ENCODE assay signal across 8 mouse cellular contexts in the genomic region with DNA sequence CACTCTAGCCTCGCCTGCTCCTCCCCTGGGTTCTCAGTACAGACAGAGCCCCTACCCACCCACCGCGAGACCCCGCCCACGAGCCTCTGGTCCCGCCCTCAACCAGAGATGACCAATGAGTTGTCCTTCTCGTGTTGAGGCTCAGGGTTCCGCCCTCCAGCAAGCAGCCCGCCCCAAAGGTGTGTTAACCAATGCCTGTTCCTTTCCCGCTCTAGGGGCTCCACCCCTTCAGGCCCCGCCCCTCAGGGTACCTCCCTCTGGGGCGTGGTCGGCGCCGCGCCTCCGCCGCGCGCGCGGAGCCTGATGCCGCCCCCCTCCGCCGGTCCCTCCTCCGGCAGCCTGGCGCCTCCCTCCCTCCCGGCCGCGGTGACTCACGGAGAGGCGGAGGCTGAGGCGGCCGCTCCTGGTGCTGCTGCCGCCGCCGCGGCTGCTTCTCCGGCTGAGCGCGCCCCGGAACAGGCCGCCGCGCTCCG. TPM values are rescaled to one million over a fixed set of nuclear protein-coding genes. Genes with fewer than 3 reads are reported as not detected.
DNase-seq lines count a peak whose midpoint lies in the region; ATAC-seq and TF ChIP-seq lines count a peak whose summit lies in the region.

A gene (plus strand): TSS at position 369 of the 473 bp plus-strand sequence.

- no peak within 1 kb of the TSS for H3K27ac ChIP-seq in ES-E14 (ENCODE audit: insufficient read depth, low read depth, low read length, poor library complexity, severe bottlenecking)
- H3K27ac ChIP-seq in forebrain, embryonic 16.5 days (ENCODE audit: low read length): no peak within 1 kb of the TSS
- peak within 1 kb of the TSS; percentile 83 for H3K27ac ChIP-seq in layer of hippocampus, adult 2 months
- H3K27ac ChIP-seq in lung, embryonic 14.5 days (ENCODE audit: low read depth): peak within 1 kb of the TSS; percentile 54; the same call in 1 of the 2 replicates
- H3K27ac ChIP-seq in olfactory bulb, adult 2 months (ENCODE audit: insufficient read depth, low read depth, low read length): no peak within 1 kb of the TSS
- H3K27ac ChIP-seq in thymus, adult 2 months (ENCODE audit: control insufficient read depth, insufficient read depth, low read length): no peak within 1 kb of the TSS

- in situ Hi-C loops in ES-E14 (cut with MboI; ENCODE audit: low sequenced_read_pairs in 2 of 2, unreplicated experiment in 2 of 2): no loop called here

- peak within 1 kb of the TSS; percentile 82 for H3K9ac ChIP-seq in ES-E14 (ENCODE audit: insufficient read depth, low read depth, low read length, poor library complexity, severe bottlenecking)
- peak within 1 kb of the TSS; percentile 93 for H3K9ac ChIP-seq in forebrain, embryonic 16.5 days (replicated peaks; ENCODE audit: low read depth, low read length)
- H3K9ac ChIP-seq in lung, embryonic 14.5 days: peak within 1 kb of the TSS; percentile 80

- no peak for TF ChIP-seq CTCF in layer of hippocampus, adult 2 months (conservative IDR thresholded peaks at IDR 0.05)
- no peak for TF ChIP-seq CTCF in lung, embryonic 14.5 days (IDR thresholded peaks at IDR 0.05; ENCODE audit: low read depth)
- no peak for TF ChIP-seq CTCF in olfactory bulb, adult 2 months (IDR thresholded peaks at IDR 0.05; ENCODE audit: insufficient read depth, low read depth, low read length)
- 0 out of 2 replicates have a peak, but pooled peaks have one; percentile 21 for TF ChIP-seq CTCF in thymus, adult 2 months (IDR thresholded peaks at IDR 0.05; ENCODE audit: borderline replicate concordance, control insufficient read depth, extremely low read depth, insufficient read depth, low read length, poor library complexity)

- no peaks in the 10 kb centered on the region for H3K9me3 ChIP-seq in ES-E14 (ENCODE audit: control insufficient read depth, insufficient read depth, low read depth, low read length)
- H3K9me3 ChIP-seq in forebrain, embryonic 16.5 days (ENCODE audit: control insufficient read depth, low read length): no peaks in the 10 kb centered on the region
- no peaks in the 10 kb centered on the region for H3K9me3 ChIP-seq in lung, embryonic 14.5 days (ENCODE audit: low read depth, low read length)

- H3K4me1 ChIP-seq in ES-E14 (ENCODE audit: control insufficient read depth in 2 of 2, insufficient read depth in 2 of 2, low read length in 2 of 2, poor library complexity in 1 of 2): peaks cover 0 to 2% of the 10 kb centered on the region in 2 experiments; a peak in 1 of 4 replicates
- H3K4me1 ChIP-seq in forebrain, embryonic 16.5 days (replicated peaks; ENCODE audit: control insufficient read depth, insufficient read depth, low read length): peaks cover 11% of the 10 kb centered on the region
- H3K4me1 ChIP-seq in lung, embryonic 14.5 days (ENCODE audit: insufficient read depth): peaks cover 12% of the 10 kb centered on the region; the same call in 1 of the 2 replicates
- peaks cover 16% of the 10 kb centered on the region for H3K4me1 ChIP-seq in olfactory bulb, adult 2 months (ENCODE audit: control insufficient read depth, insufficient read depth, low read length)
- peaks cover 10% of the 10 kb centered on the region for H3K4me1 ChIP-seq in thymus, adult 2 months (replicated peaks; ENCODE audit: control insufficient read depth, insufficient read depth, low read length)

- DNase-seq in ES-E14 (ENCODE audit: low read depth, low spot score): peak; percentile 97
- peak; percentile 98 for DNase-seq in cerebellum, adult 11-12 months
- peak; percentile 96 for DNase-seq in heart, postnatal 36 days
- DNase-seq in layer of hippocampus, adult 2 months (ENCODE audit: low spot score in 2 of 2): peak; percentile 96 to 97
- peak; percentile 98 for DNase-seq in lung, embryonic 14.5 days
- DNase-seq in thymus, adult 2 months: peak; percentile 95

- peak within 1 kb of the TSS; percentile 73 to 90 for H3K4me3 ChIP-seq in ES-E14 (ENCODE audit: insufficient read depth in 1 of 2, low read depth in 1 of 2, low read length in 2 of 2, poor library complexity in 1 of 2, severe bottlenecking in 1 of 2)
- H3K4me3 ChIP-seq in forebrain, embryonic 16.5 days (replicated peaks; ENCODE audit: low read length): peak within 1 kb of the TSS; percentile 63
- peak within 1 kb of the TSS; percentile 77 for H3K4me3 ChIP-seq in layer of hippocampus, adult 2 months
- H3K4me3 ChIP-seq in lung, embryonic 14.5 days (ENCODE audit: low read depth, low read length): peak within 1 kb of the TSS; percentile 85
- H3K4me3 ChIP-seq in olfactory bulb, adult 2 months (ENCODE audit: insufficient read depth, low read depth, low read length): peak within 1 kb of the TSS; percentile 74
- H3K4me3 ChIP-seq in thymus, adult 2 months (ENCODE audit: control insufficient read depth, insufficient read depth, low read length): peak within 1 kb of the TSS; percentile 47

- H3K27me3 ChIP-seq in forebrain, embryonic 16.5 days (replicated peaks; ENCODE audit: control insufficient read depth, insufficient read depth, low read length): no peaks in the 10 kb centered on the region
- no peaks in the 10 kb centered on the region for H3K27me3 ChIP-seq in lung, embryonic 14.5 days (ENCODE audit: insufficient read depth, low read length)
- no peaks in the 10 kb centered on the region for H3K27me3 ChIP-seq in thymus, adult 2 months (ENCODE audit: control insufficient read depth, insufficient read depth, low read length)

- WGBS in forebrain, embryonic 16.5 days: under 1% methylated on average over 26 of the region's 46 CpGs
- under 1% methylated on average over 36 of the region's 46 CpGs for WGBS in lung, embryonic 14.5 days
- WGBS in olfactory bulb, adult 2 months: 2% methylated on average over 46 of the region's 46 CpGs
- under 1% methylated on average over 42 of the region's 46 CpGs for WGBS in thymus, adult 2 months

- intact Hi-C loops in heart, postnatal 36 days (cut with DNase I): loop anchor here (2.0 kb wide), 1 partner anchor 33 kb away; a partner anchor contains a TSS

- TF ChIP-seq POLR2A in olfactory bulb, adult 2 months (IDR thresholded peaks at IDR 0.05; ENCODE audit: insufficient read depth, low read depth, low read length): peak; percentile 44
- TF ChIP-seq POLR2A in thymus, adult 2 months (IDR thresholded peaks at IDR 0.05; ENCODE audit: control insufficient read depth, extremely low read depth, insufficient read depth, low read length, poor library complexity): peak; percentile 66; the same call in 1 of the 2 replicates

- peak within 1 kb of the TSS; percentile 96 for H3K4me2 ChIP-seq in forebrain, embryonic 16.5 days (ENCODE audit: low read length)
- peak within 1 kb of the TSS; percentile 91 for H3K4me2 ChIP-seq in lung, embryonic 14.5 days

- no peaks in the 10 kb centered on the region for H3K36me3 ChIP-seq in ES-E14 (ENCODE audit: control insufficient read depth, insufficient read depth, low read length, poor library complexity, severe bottlenecking)
- no peaks in the 10 kb centered on the region for H3K36me3 ChIP-seq in forebrain, embryonic 16.5 days (ENCODE audit: control insufficient read depth, insufficient read depth)
- no peaks in the 10 kb centered on the region for H3K36me3 ChIP-seq in lung, embryonic 14.5 days (ENCODE audit: insufficient read depth)
- H3K36me3 ChIP-seq in thymus, adult 2 months (ENCODE audit: control insufficient read depth, insufficient read depth, low read length): no peaks in the 10 kb centered on the region

- ATAC-seq in forebrain, embryonic 16.5 days: peak; percentile 98
- peak; percentile 99 for ATAC-seq in lung, embryonic 14.5 days (ENCODE audit: insufficient read depth)

TF ChIP-seq in ES-E14, 5 proteins besides CTCF, POLR2A, EP300 and RAD21:
- no peak for TF ChIP-seq HCFC1 (IDR thresholded peaks at IDR 0.05; ENCODE audit: borderline replicate concordance, insufficient read depth, low read length)
- no peak for TF ChIP-seq ZNF384 (IDR thresholded peaks at IDR 0.05; ENCODE audit: low read depth, low read length)
- TF ChIP-seq ZC3H11A (IDR thresholded peaks at IDR 0.05; ENCODE audit: borderline replicate concordance, low read depth, low read length): no peak
- TF ChIP-seq CHD2 (IDR thresholded peaks at IDR 0.05; ENCODE audit: low read depth, low read length): no peak; the same call in 1 of the 2 replicates
- no peak for TF ChIP-seq MAFK (IDR thresholded peaks at IDR 0.05; ENCODE audit: insufficient read depth, low read depth, low read length)

RNA-seq across cellular contexts. Expression of the gene that starts here (rescaled TPM):
- 18.3 and 19.0 TPM in 2 replicates for total RNA-seq in ES-E14 (2012; rRNA removed)
- 94.1 and 105 TPM in 2 replicates for polyA plus RNA-seq in forebrain, embryonic 16.5 days (2015; fragmentation: Nextera tagmentation; extraction: Ambion mirVana)
- total RNA-seq in heart, postnatal 36 days (2021): 10 to 100 TPM; 29.9 to 33.3 TPM
- 10 to 100 TPM; 32.2 to 34.4 TPM for total RNA-seq in layer of hippocampus, adult 2 months (2021)
- polyA plus RNA-seq in lung, embryonic 14.5 days (2014; fragmentation: Nextera tagmentation; extraction: Ambion mirVana): 65.3 and 65.4 TPM in 2 replicates
- not detected in 2 replicates for polyA plus RNA-seq in olfactory bulb, adult 2 months (2012; ENCODE audit: insufficient read depth, insufficient read length, low replicate concordance, missing spikeins)
- polyA plus RNA-seq in thymus, adult 2 months (2012; rRNA removed): 13.2 and 17.9 TPM in 2 replicates

Comparison
In these comparisons a context has a peak if more than half of its experiments do, and no peak if none do; other contexts are left out.
1. RNA of the gene that starts here (polyA plus RNA-seq): 94.1 to 105 TPM in forebrain, embryonic 16.5 days, 65.3 to 65.4 TPM in lung, embryonic 14.5 days and 13.2 to 17.9 TPM in thymus, adult 2 months; not detected in olfactory bulb, adult 2 months; every median in the first group is over 10 times any median in the second.
2. H3K27ac ChIP-seq: peak in layer of hippocampus, adult 2 months (single experiment) and lung, embryonic 14.5 days (single experiment); none in ES-E14 (single experiment), forebrain, embryonic 16.5 days (single experiment), olfactory bulb, adult 2 months (single experiment) and thymus, adult 2 months (single experiment).
3. Peak in every context shown above with its lines, with median percentiles within 50 percentile points of each other: DNase-seq, H3K4me3 ChIP-seq and H3K9ac ChIP-seq.